Mouse (Mus musculus): Measurements from ENCODE around the gene Fgd3.

DNA sequence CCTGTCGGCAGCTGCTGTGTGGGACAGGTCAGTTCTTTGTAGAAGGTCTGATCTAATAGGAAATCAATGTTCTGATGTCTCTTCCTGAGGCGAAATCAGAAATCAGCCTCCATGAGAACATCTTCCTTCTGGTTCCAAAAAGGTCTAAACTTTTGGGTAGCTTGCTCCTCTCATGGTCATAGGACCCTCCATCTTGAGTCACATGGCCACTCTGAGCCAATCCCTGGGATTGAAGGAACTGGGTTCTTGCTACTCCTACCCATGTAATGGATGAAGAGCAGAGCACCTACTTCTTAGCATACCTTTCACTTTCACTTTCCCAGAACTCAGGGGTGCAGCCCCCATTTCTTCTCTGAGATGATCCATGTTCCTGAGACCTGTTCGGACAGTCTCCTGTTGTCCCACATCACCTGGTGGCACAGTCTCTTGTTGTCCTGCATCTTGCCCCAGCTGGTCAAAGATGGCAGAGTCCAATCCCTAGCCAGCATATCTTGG lies 62.2 kb downstream of the Fgd3 start:
- TF ChIP-seq POLR2A (IDR thresholded peaks at IDR 0.05; ENCODE audit: insufficient read depth, low read depth, low read length), result no peak
- no peak for TF ChIP-seq CTCF (IDR thresholded peaks at IDR 0.05; ENCODE audit: insufficient read depth, low read depth, low read length)
